Mouse (Mus musculus) C3H10T1/2 (cell line): ENCODE data around the gene Il12rb2. TPM values are rescaled to one million over a fixed set of nuclear protein-coding genes. Genes with fewer than 3 reads are reported as not detected.

Experiments
- polyA plus RNA-seq, 2 experiments: library from polyadenylated mRNA; unstranded; fragments of >200 nt; fragmentation: generic; extraction: Trizol; gene quantifications; one replicate each; pipeline ENCODE4 v1.2.1; 2012; ENCODE audit warnings: missing spikeins in 2 of 2

Gene Il12rb2
- polyA plus RNA-seq = under 1 TPM in 1 of 2 experiments, not detected in 1; 0.01 TPM

DNA sequence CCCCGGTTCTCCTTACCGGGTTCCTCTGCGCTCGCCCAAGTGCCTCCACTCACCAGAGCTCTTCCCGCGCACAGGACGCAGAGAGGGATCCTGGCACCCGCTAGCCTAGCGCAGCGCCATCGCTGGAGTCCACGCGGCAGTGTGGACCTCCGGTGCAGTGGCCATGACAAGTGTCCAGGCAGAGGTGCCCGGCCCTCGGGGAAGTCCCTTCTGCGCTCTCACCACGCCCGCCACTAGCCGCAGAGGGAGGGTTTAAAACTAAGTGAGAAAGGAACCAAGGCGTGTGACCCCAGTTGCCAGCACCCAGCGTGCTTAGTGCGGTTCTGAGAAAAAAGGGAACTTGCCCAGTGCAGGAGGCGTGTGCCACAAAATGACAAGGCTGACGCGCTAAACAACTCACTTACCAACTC is at the start of gene Il12rb2:
Gene Il12rb2, minus strand, starts transcription at position 207 of the 410 bp plus-strand sequence.

Other genes with a start within 250 kb of the Il12rb2 start
- gene Serbp1, start 138.0 kb downstream of the Il12rb2 start, polyA plus RNA-seq = 100 to 1,000 TPM in 1 of 2 experiments, 10 to 100 TPM in 1; 91.0 to 203 TPM
- gene Il23r, start 115.7 kb upstream of the Il12rb2 start, polyA plus RNA-seq = not detected
- gene Tacstd2, start 159.6 kb upstream of the Il12rb2 start, polyA plus RNA-seq = not detected